8 mouse cellular contexts compared by ENCODE assay signal in genomic region chr11:4096054-4096984, GRCm38 (mm10). TPM values are rescaled to one million over a fixed set of nuclear protein-coding genes. Genes with fewer than 3 reads are reported as not detected.
DNase-seq lines count a peak whose midpoint lies in the region; ATAC-seq lines count a peak whose summit lies in the region.

No protein-coding gene starts in this region.

- ATAC-seq in megakaryocyte progenitor cell, adult 5-6 weeks (replicated peaks; ENCODE audit: poor library complexity), result peak; percentile 85

- peak; percentile 99 for DNase-seq in adipocyte (ENCODE audit: low spot score)
- peak; percentile 100 for DNase-seq in embryo, embryonic 10 days (ENCODE audit: low spot score)
- DNase-seq in gastrocnemius, postnatal 10 days, result peak; percentile 96
- peak; percentile 98 for DNase-seq in induced T-regulatory cell, adult 2 months (ENCODE audit: low read depth)
- DNase-seq in left cerebral cortex, adult 9 months (ENCODE audit: low spot score in 2 of 2), result peak; percentile 97 to 99
- peak; percentile 96 for DNase-seq in right cerebral cortex, postnatal 14 days
- DNase-seq in urinary bladder, postnatal 36 days (ENCODE audit: low spot score in 2 of 2), result peak; percentile 96 to 99

RNA-seq across cellular contexts. Expression of gene Mtfp1, which starts 1.1 kb away (rescaled TPM):
- 10 to 100 TPM; 25.7 to 34.8 TPM for total RNA-seq in gastrocnemius, postnatal 10 days (2021)
- total RNA-seq in megakaryocyte progenitor cell, adult 5-6 weeks (2015), result 9.7 and 12.0 TPM in 2 replicates
- 9.2 and 12.0 TPM in 2 replicates for total RNA-seq in megakaryocyte progenitor cell, adult 5-6 weeks (2017)

RNA-seq across cellular contexts. Expression of gene Sec14l2, which starts 26.9 kb away (rescaled TPM):
- 1 to 10 TPM; 1.4 to 2.3 TPM for total RNA-seq in gastrocnemius, postnatal 10 days (2021)
- total RNA-seq in megakaryocyte progenitor cell, adult 5-6 weeks (2015), result 0.71 and 0.72 TPM in 2 replicates
- 0.87 and 1.7 TPM in 2 replicates for total RNA-seq in megakaryocyte progenitor cell, adult 5-6 weeks (2017)

RNA-seq across cellular contexts. Expression of gene Sec14l3, which starts 31.7 kb away (rescaled TPM):
- total RNA-seq in gastrocnemius, postnatal 10 days (2021), result not detected
- not detected in 2 replicates for total RNA-seq in megakaryocyte progenitor cell, adult 5-6 weeks (2015)
- not detected in 2 replicates for total RNA-seq in megakaryocyte progenitor cell, adult 5-6 weeks (2017)

RNA-seq across cellular contexts. Expression of gene Rnf215, which starts 38.7 kb away (rescaled TPM):
- total RNA-seq in gastrocnemius, postnatal 10 days (2021), result 10 to 100 TPM in 1 of 2 experiments, 1 to 10 TPM in 1; 7.8 to 13.3 TPM
- 2.5 and 4.7 TPM in 2 replicates for total RNA-seq in megakaryocyte progenitor cell, adult 5-6 weeks (2015)
- 5.9 and 8.8 TPM in 2 replicates for total RNA-seq in megakaryocyte progenitor cell, adult 5-6 weeks (2017)

Comparison
In these comparisons a context has a peak if more than half of its experiments do, and no peak if none do; other contexts are left out.
1. Peak in every context shown above with its lines: DNase-seq and ATAC-seq.